Mouse (Mus musculus): ENCODE measurements at regions not wholly inside any gene's neighbourhood (a gene's known extent, or its start where the extent isn't known, plus 50 kb on each side); places are given as distances from the start of the nearest gene placed in this dataset.
A peak's percentile ranks its signal among the peaks of the same experiment; 100 is the strongest.
"Not testable (repeated sequence)": the region's sequence is repeated elsewhere in the genome, so short reads cannot be mapped to it uniquely, and the experiment has no call there.

- DNase-seq = no peak
Observed at GRCm38 (mm10) chr5:148820476-148820875, 108.6 kb downstream of the Katnal1 start.

GRCm38 (mm10) chr5:148819423-148819822 lies 109.7 kb downstream of the Katnal1 start:
- no peak for DNase-seq

- DNase-seq = no peak
Observed at GRCm38 (mm10) chr5:148818746-148819145, 110.4 kb downstream of the Katnal1 start.

GRCm38 (mm10) chr5:148812840-148813239 lies 116.3 kb downstream of the Katnal1 start:
- DNase-seq = no peak

GRCm38 (mm10) chr5:148812016-148812415 lies 117.1 kb downstream of the Katnal1 start:
- peak; percentile 27 for DNase-seq

- DNase-seq = no peak
Observed at GRCm38 (mm10) chr5:148809485-148809884, 119.6 kb downstream of the Katnal1 start.

GRCm38 (mm10) chr5:148809055-148809454 lies 120.1 kb downstream of the Katnal1 start:
- DNase-seq = no peak

- DNase-seq = peak; percentile 31
Observed at GRCm38 (mm10) chr5:148808426-148808825, 120.7 kb downstream of the Katnal1 start.

- DNase-seq = no peak
Observed at GRCm38 (mm10) chr5:148807612-148808011, 121.5 kb downstream of the Katnal1 start.

- DNase-seq = no peak
Observed at GRCm38 (mm10) chr5:148805030-148805429, 124.1 kb downstream of the Katnal1 start.

- no peak for DNase-seq
Observed at GRCm38 (mm10) chr5:148803772-148804171, 125.3 kb downstream of the Katnal1 start.

GRCm38 (mm10) chr5:148802720-148803119 lies 126.4 kb downstream of the Katnal1 start:
- no peak for DNase-seq

- no peak for DNase-seq
Observed at GRCm38 (mm10) chr5:148798541-148798940, 130.6 kb downstream of the Katnal1 start.

- no peak for DNase-seq
Observed at GRCm38 (mm10) chr5:148796072-148796471, 133.0 kb downstream of the Katnal1 start.

GRCm38 (mm10) chr5:148794465-148794864 lies 134.7 kb downstream of the Katnal1 start:
- DNase-seq = peak; percentile 64

- DNase-seq = peak; percentile 67
Observed at GRCm38 (mm10) chr5:148792736-148793440, 136.2 kb downstream of the Katnal1 start.

- no peak for DNase-seq
Observed at GRCm38 (mm10) chr5:148791651-148792050, 137.5 kb downstream of the Katnal1 start.

- not testable (repeated sequence) for DNase-seq
Observed at GRCm38 (mm10) chr5:148790343-148790742, 138.8 kb downstream of the Katnal1 start.

- no peak for DNase-seq
Observed at GRCm38 (mm10) chr5:148789823-148790222, 139.3 kb downstream of the Katnal1 start.

GRCm38 (mm10) chr5:148789147-148789566 lies 140.0 kb downstream of the Katnal1 start:
- DNase-seq = no peak

- no peak for DNase-seq
Observed at GRCm38 (mm10) chr5:148788690-148789089, 140.4 kb downstream of the Katnal1 start.

- DNase-seq = no peak
Observed at GRCm38 (mm10) chr5:148787270-148787669, 141.8 kb downstream of the Katnal1 start.

GRCm38 (mm10) chr5:148781076-148781475 lies 148.0 kb downstream of the Katnal1 start:
- DNase-seq = not testable (repeated sequence)

GRCm38 (mm10) chr5:148776796-148777659 lies 152.1 kb downstream of the Katnal1 start:
- DNase-seq = no peak

Data from cerebellum, adult 9-11 months (tissue).